Mouse (Mus musculus) lung, postnatal 0 days (tissue): ENCODE results near the gene Rpl3. TPM values are rescaled to one million over a fixed set of nuclear protein-coding genes. Genes with fewer than 3 reads are reported as not detected.

Experiments
- ATAC-seq: fragments of 200-750 bp; cut with Nextera tagmentation; 2 replicates; pipeline ENCODE4 v1.8.0; 2017; ENCODE audit warnings: moderate library complexity
- DNase-seq: peaks from one replicate; pipeline ENCODE4 v3.0.0-alpha.2; 2016; ENCODE audit warnings: low spot score
- H3K27ac ChIP-seq: fragments of 300-500 bp; sonication (generic); 2 replicates; pipeline ENCODE4 v1.5.1; 2014; ENCODE audit warnings: antibody characterized with exemption, mild to moderate bottlenecking, low read length, mixed read lengths
- H3K27me3 ChIP-seq: fragments of 300-500 bp; sonication (generic); replicated peaks from 2 replicates; pipeline ENCODE4 v1.6.1; 2014; ENCODE audit warnings: low read length, mixed read lengths; ENCODE audit not compliant: insufficient read depth
- H3K36me3 ChIP-seq: fragments of 300-500 bp; sonication (generic); 2 replicates; pipeline ENCODE4 v1.6.1; 2014; ENCODE audit warnings: low read length, mixed read lengths; ENCODE audit not compliant: insufficient read depth
- H3K4me1 ChIP-seq: fragments of 300-500 bp; sonication (generic); 2 replicates; pipeline ENCODE4 v1.6.1; 2014; ENCODE audit warnings: antibody characterized with exemption, low read depth, low read length, mixed read lengths; ENCODE audit not compliant: insufficient read depth
- H3K4me2 ChIP-seq: fragments of 300-500 bp; sonication (generic); replicated peaks from 2 replicates; pipeline ENCODE4 v1.6.1; 2014; ENCODE audit warnings: low read depth, mild to moderate bottlenecking, low read length, moderate library complexity, mixed read lengths
- H3K4me3 ChIP-seq: fragments of 300-500 bp; sonication (generic); 2 replicates; pipeline ENCODE4 v1.5.1; 2014; ENCODE audit warnings: low read depth, low read length
- H3K9ac ChIP-seq: fragments of 300-500 bp; sonication (generic); replicated peaks from 2 replicates; pipeline ENCODE4 v1.6.1; 2014; ENCODE audit warnings: low read depth, mild to moderate bottlenecking
- H3K9me3 ChIP-seq: fragments of 300-500 bp; sonication (generic); 2 replicates; pipeline ENCODE4 v1.6.1; 2016; ENCODE audit warnings: low read length, mixed read lengths
- CTCF ChIP-seq: IDR thresholded peaks from 2 replicates; pipeline ENCODE4 v1.5.1; 2016; ENCODE audit warnings: antibody characterized with exemption, mild to moderate bottlenecking
- EP300 ChIP-seq: IDR thresholded peaks from 2 replicates; pipeline ENCODE4 v1.6.1; 2016; ENCODE audit warnings: antibody characterized with exemption, mild to moderate bottlenecking, control low read depth
- WGBS: fragments of 180-500 bp; shearing (Covaris S2); extraction: QIAGEN DNeasy Blood & Tissue Kit; methylation state at CpG from one replicate; pipeline ENCODE4 v1.1.7; 2014; 5-methylcytosine and 5-hydroxymethylcytosine counted together
- polyA plus RNA-seq: library from polyadenylated mRNA; unstranded; fragments of >200 nt; fragmentation: Nextera tagmentation; extraction: Ambion mirVana; gene quantifications from 2 replicates; pipeline ENCODE4 v1.2.1, GENCODE M21; 2015

The Rpl3 gene
- polyA plus RNA-seq, 1 experiment from 2014 or later = 577 TPM

- Histone ChIP-seq H3K9me3 (no peaks in the 10 kb centered on the region), H3K27ac (no peak overlapping the region), H3K4me3 (no peak overlapping the region), H3K4me1 (no peaks in the 10 kb centered on the region), H3K27me3 (no peaks in the 10 kb centered on the region), H3K36me3 (no peaks in the 10 kb centered on the region), H3K9ac (no peak overlapping the region), H3K4me2 (no peak overlapping the region)
- ATAC-seq (peak; percentile 68), DNase-seq (no peak)
- TF ChIP-seq CTCF = no peak
- TF ChIP-seq EP300 = peak; percentile 16; the same call in 1 of the 2 replicates
- WGBS = 60% methylated on average over 8 of the region's 8 CpGs
Measured at GRCm38 (mm10) chr15:80070095-80070644, 21.5 kb downstream of the Rpl3 start.

GRCm38 (mm10) chr15:80069171-80069570, 22.5 kb downstream of the Rpl3 start:
- Histone ChIP-seq H3K9ac (no peak overlapping the region), H3K27me3 (no peaks in the 10 kb centered on the region), H3K4me2 (no peak overlapping the region), H3K4me3 (no peak overlapping the region), H3K27ac (no peak overlapping the region), H3K9me3 (no peaks in the 10 kb centered on the region), H3K4me1 (no peaks in the 10 kb centered on the region), H3K36me3 (no peaks in the 10 kb centered on the region)
- DNase-seq (no peak), ATAC-seq (no peak)
- TF ChIP-seq EP300 (no peak), CTCF (no peak)
- 42% methylated on average over 4 of the region's 4 CpGs for WGBS

GRCm38 (mm10) chr15:80066538-80066937, 25.1 kb downstream of the Rpl3 start:
- H3K36me3 ChIP-seq = no peaks in the 10 kb centered on the region
- no peak overlapping the region for H3K9ac ChIP-seq
- no peak overlapping the region for H3K4me3 ChIP-seq
- no peak overlapping the region for H3K27ac ChIP-seq
- no peak overlapping the region for H3K4me2 ChIP-seq
- ATAC-seq (no peak), DNase-seq (no peak)
- no peaks in the 10 kb centered on the region for H3K9me3 ChIP-seq
- H3K27me3 ChIP-seq = no peaks in the 10 kb centered on the region
- WGBS = 60% methylated on average over 3 of the region's 3 CpGs
- TF ChIP-seq EP300 (no peak), CTCF (peak; percentile 63)
- no peaks in the 10 kb centered on the region for H3K4me1 ChIP-seq

- Histone ChIP-seq H3K9me3 (no peaks in the 10 kb centered on the region), H3K4me2 (no peak overlapping the region), H3K27ac (no peak overlapping the region), H3K36me3 (no peaks in the 10 kb centered on the region), H3K9ac (no peak overlapping the region), H3K4me1 (no peaks in the 10 kb centered on the region), H3K4me3 (no peak overlapping the region), H3K27me3 (no peaks in the 10 kb centered on the region)
- WGBS = 13% methylated on average over 13 of the region's 13 CpGs
- no peak for DNase-seq
- ATAC-seq = 0 out of 2 replicates have a peak, but pooled peaks have one; percentile 17
- TF ChIP-seq EP300 = no peak
- peak; percentile 73 for TF ChIP-seq CTCF
Measured at GRCm38 (mm10) chr15:80065414-80065813, 26.3 kb downstream of the Rpl3 start.

- no peak overlapping the region for H3K27ac ChIP-seq
- no peak for DNase-seq
Measured at GRCm38 (mm10) chr15:80064965-80065364, 26.7 kb downstream of the Rpl3 start.

GRCm38 (mm10) chr15:80062821-80063220, 28.8 kb downstream of the Rpl3 start:
- TF ChIP-seq CTCF (no peak), EP300 (no peak)
- no peaks in the 10 kb centered on the region for H3K4me1 ChIP-seq
- WGBS = 27% methylated on average over 5 of the region's 5 CpGs
- no peaks in the 10 kb centered on the region for H3K36me3 ChIP-seq
- H3K4me2 ChIP-seq = no peak overlapping the region
- no peaks in the 10 kb centered on the region for H3K27me3 ChIP-seq
- DNase-seq = no peak
- no peaks in the 10 kb centered on the region for H3K9me3 ChIP-seq
- ATAC-seq = no peak; the same call in 1 of the 2 replicates
- H3K4me3 ChIP-seq = no peak overlapping the region
- H3K9ac ChIP-seq = no peak overlapping the region
- no peak overlapping the region for H3K27ac ChIP-seq

More at GRCm38 (mm10) chr15:80064965-80065364, 26.7 kb downstream of the Rpl3 start:
- H3K9ac ChIP-seq = no peak overlapping the region
- no peak for ATAC-seq
- 51% methylated on average over 5 of the region's 5 CpGs for WGBS
- no peaks in the 10 kb centered on the region for H3K36me3 ChIP-seq
- H3K27me3 ChIP-seq = no peaks in the 10 kb centered on the region
- no peak for TF ChIP-seq EP300
- no peak overlapping the region for H3K4me2 ChIP-seq
- H3K4me1 ChIP-seq = no peaks in the 10 kb centered on the region
- H3K4me3 ChIP-seq = no peak overlapping the region
- H3K9me3 ChIP-seq = no peaks in the 10 kb centered on the region

- no peaks in the 10 kb centered on the region for H3K9me3 ChIP-seq
- H3K4me3 ChIP-seq = no peak overlapping the region
- H3K4me2 ChIP-seq = no peak overlapping the region
- no peak for TF ChIP-seq EP300
- DNase-seq (no peak), ATAC-seq (no peak)
- no peaks in the 10 kb centered on the region for H3K36me3 ChIP-seq
- H3K9ac ChIP-seq = no peak overlapping the region
- no peaks in the 10 kb centered on the region for H3K27me3 ChIP-seq
- no peaks in the 10 kb centered on the region for H3K4me1 ChIP-seq
- no peak overlapping the region for H3K27ac ChIP-seq
- 47% methylated on average over 6 of the region's 9 CpGs for WGBS
Measured at GRCm38 (mm10) chr15:80062339-80062738, 29.3 kb downstream of the Rpl3 start.
